In genomic region chr8:120561539-120562435, GRCm38 (mm10) we compare ENCODE assay signal across 7 mouse cellular contexts. TPM values are rescaled to one million over a fixed set of nuclear protein-coding genes. Genes with fewer than 3 reads are reported as not detected.
DNase-seq lines count a peak whose midpoint lies in the region; ATAC-seq and TF ChIP-seq lines count a peak whose summit lies in the region.

No protein-coding gene starts in this region.

- peak; percentile 37 for DNase-seq in lung, postnatal 14 days

- H3K4me1 ChIP-seq in megakaryocyte, embryonic 14.5 days, result peaks cover 100% of the 10 kb centered on the region
- peaks cover 51% of the 10 kb centered on the region for H3K4me1 ChIP-seq in bone marrow macrophage, adult 2 months (ENCODE audit: control insufficient read depth, insufficient read depth, low read length)
- peaks cover 99% of the 10 kb centered on the region for H3K4me1 ChIP-seq in heart, embryonic 13.5 days

- H3K36me3 ChIP-seq in megakaryocyte, embryonic 14.5 days (replicated peaks; ENCODE audit: low read length), result peaks cover 100% of the 10 kb centered on the region
- H3K36me3 ChIP-seq in heart, embryonic 13.5 days, result peaks cover 33% of the 10 kb centered on the region

- H3K4me2 ChIP-seq in heart, embryonic 13.5 days, result no peak overlapping the region

- H3K4me3 ChIP-seq in megakaryocyte, embryonic 14.5 days (replicated peaks), result peak overlapping the region; percentile 71
- H3K4me3 ChIP-seq in bone marrow macrophage, adult 2 months (ENCODE audit: insufficient read depth, low read length), result no peak overlapping the region
- H3K4me3 ChIP-seq in heart, embryonic 13.5 days, result no peak overlapping the region

- WGBS in heart, embryonic 13.5 days, result 72% methylated on average over 22 of the region's 22 CpGs

- no peak for ATAC-seq in megakaryocyte, adult 5-6 weeks (ENCODE audit: poor library complexity, severe bottlenecking)
- no peak for ATAC-seq in heart, embryonic 13.5 days (ENCODE audit: extremely low read depth, insufficient number of reproducible peaks, low FRiP score, low TSS enrichment)
- no peak for ATAC-seq in inflammation-experienced regulatory T-cells, adult 6 months
- no peak for ATAC-seq in frontal cortex, adult (ENCODE audit: low TSS enrichment)

- no peak for TF ChIP-seq POLR2A in bone marrow macrophage, adult 2 months (IDR thresholded peaks at IDR 0.05; ENCODE audit: borderline replicate concordance, low read depth, low read length)

- no peaks in the 10 kb centered on the region for H3K9me3 ChIP-seq in megakaryocyte, embryonic 14.5 days
- H3K9me3 ChIP-seq in heart, embryonic 13.5 days, result no peaks in the 10 kb centered on the region

- H3K27ac ChIP-seq in bone marrow macrophage, adult 2 months (ENCODE audit: insufficient read depth, low read depth, low read length), result no peak overlapping the region
- H3K27ac ChIP-seq in heart, embryonic 13.5 days (replicated peaks), result peak overlapping the region; percentile 98

- peak; percentile 66 for TF ChIP-seq CTCF in bone marrow macrophage, adult 2 months (IDR thresholded peaks at IDR 0.05; ENCODE audit: low read depth, low read length)

- no peaks in the 10 kb centered on the region for H3K27me3 ChIP-seq in megakaryocyte, embryonic 14.5 days (replicated peaks)
- no peaks in the 10 kb centered on the region for H3K27me3 ChIP-seq in heart, embryonic 13.5 days (replicated peaks)

- H3K9ac ChIP-seq in heart, embryonic 13.5 days, result peak overlapping the region; percentile 75

RNA-seq across cellular contexts. Expression of gene Gins2, which starts 27.3 kb away (rescaled TPM):
- polyA plus RNA-seq in megakaryocyte, embryonic 14.5 days (2012; ENCODE audit: insufficient read depth, low replicate concordance), result 8.3 and 35.4 TPM in 2 replicates
- total RNA-seq in megakaryocyte, adult 5-6 weeks (2015), result 28.3 and 31.8 TPM in 2 replicates
- total RNA-seq in megakaryocyte, adult 5-6 weeks (2017), result 23.2 and 28.9 TPM in 2 replicates
- 16.7 and 23.1 TPM in 2 replicates for polyA plus RNA-seq in bone marrow macrophage, adult 2 months (2012; ENCODE audit: insufficient read depth, insufficient read length, missing spikeins)
- 79.8 and 80.4 TPM in 2 replicates for polyA plus RNA-seq in heart, embryonic 13.5 days (2015; fragmentation: Nextera tagmentation; extraction: Ambion mirVana)
- polyA plus RNA-seq in inflammation-experienced regulatory T-cells, adult 6 months (2017; shearing (Covaris generic)), result 10 to 100 TPM in 2 of 3 experiments, 1 to 10 TPM in 1; 9.6 to 54.3 (median 13.6) TPM
